In genomic region chr13:113602882-113603342, GRCm38 (mm10) we compare ENCODE assay signal across 8 mouse cellular contexts. TPM values are rescaled to one million over a fixed set of nuclear protein-coding genes. Genes with fewer than 3 reads are reported as not detected.
DNase-seq lines count a peak whose midpoint lies in the region; ATAC-seq and TF ChIP-seq lines count a peak whose summit lies in the region.

No protein-coding gene starts in this region.

- ATAC-seq in liver, embryonic 11.5 days (replicated peaks; ENCODE audit: low FRiP score) = peak; percentile 67

- peak overlapping the region; percentile 26 for H3K9ac ChIP-seq in liver, adult 2 months (ENCODE audit: low read depth, low read length)
- no peak overlapping the region for H3K9ac ChIP-seq in liver, embryonic 11.5 days (ENCODE audit: low read depth, low read length)

- 0 out of 2 replicates have a peak overlapping the region, but pooled peaks have one; percentile 6 for H3K27ac ChIP-seq in cerebellum, adult 2 months (ENCODE audit: insufficient read depth, low read length)
- H3K27ac ChIP-seq in liver, adult 2 months (replicated peaks; ENCODE audit: insufficient read depth, low read depth, low read length) = peak overlapping the region; percentile 94
- peak overlapping the region; percentile 38; the same call in 1 of the 2 replicates for H3K27ac ChIP-seq in liver, embryonic 11.5 days (ENCODE audit: low read depth, low read length)

- 53% methylated on average over 17 of the region's 17 CpGs for WGBS in cerebellum, adult 2 months
- 21% methylated on average over 17 of the region's 17 CpGs for WGBS in liver, adult 2 months
- 75% methylated on average over 17 of the region's 17 CpGs for WGBS in liver, embryonic 11.5 days

- no peak overlapping the region for H3K4me3 ChIP-seq in cerebellum, adult 2 months (replicated peaks; ENCODE audit: insufficient read depth, low read depth, low read length)
- H3K4me3 ChIP-seq in liver, adult 2 months (ENCODE audit: insufficient read depth, low read depth, low read length) = peak overlapping the region; percentile 3
- no peak overlapping the region for H3K4me3 ChIP-seq in liver, embryonic 11.5 days (ENCODE audit: low read depth, low read length)

- intact Hi-C loops in heart, postnatal 10 days (cut with DNase I) = no loop called here

- TF ChIP-seq POLR2A in cerebellum, adult 2 months (IDR thresholded peaks at IDR 0.05; ENCODE audit: borderline replicate concordance, insufficient read depth, low read length) = no peak
- no peak for TF ChIP-seq POLR2A in liver, adult 2 months (IDR thresholded peaks at IDR 0.05; ENCODE audit: extremely low read depth, insufficient read depth, low read length)

- H3K4me2 ChIP-seq in liver, embryonic 11.5 days = no peak overlapping the region; the same call in 1 of the 2 replicates

- H3K36me3 ChIP-seq in liver, adult 2 months (ENCODE audit: control insufficient read depth, insufficient read depth, low read length) = no peaks in the 10 kb centered on the region
- H3K36me3 ChIP-seq in liver, embryonic 11.5 days (ENCODE audit: control insufficient read depth, insufficient read depth, low read length) = peaks cover 8% of the 10 kb centered on the region; the same call in 1 of the 2 replicates

- peaks cover 59% of the 10 kb centered on the region for H3K79me2 ChIP-seq in liver, adult 2 months (ENCODE audit: control insufficient read depth, insufficient read depth, low read length)

- no peak for TF ChIP-seq CTCF in cerebellum, adult 2 months (IDR thresholded peaks at IDR 0.05; ENCODE audit: borderline replicate concordance, insufficient read depth, low read depth, low read length)
- no peak for TF ChIP-seq CTCF in liver, adult 2 months (IDR thresholded peaks at IDR 0.05; ENCODE audit: low read depth, low read length)

- H3K4me1 ChIP-seq in cerebellum, adult 2 months (ENCODE audit: control insufficient read depth, insufficient read depth, low read length) = peaks cover 38% of the 10 kb centered on the region
- peaks cover 59% of the 10 kb centered on the region for H3K4me1 ChIP-seq in liver, adult 2 months (ENCODE audit: control insufficient read depth, insufficient read depth, low read length)
- peaks cover 17% of the 10 kb centered on the region for H3K4me1 ChIP-seq in liver, embryonic 11.5 days (replicated peaks; ENCODE audit: control insufficient read depth, insufficient read depth, low read length)

- no peaks in the 10 kb centered on the region for H3K27me3 ChIP-seq in cerebellum, adult 2 months (ENCODE audit: control insufficient read depth, insufficient read depth, low read length)
- H3K27me3 ChIP-seq in liver, adult 2 months (ENCODE audit: control insufficient read depth, insufficient read depth, low read length) = no peaks in the 10 kb centered on the region
- no peaks in the 10 kb centered on the region for H3K27me3 ChIP-seq in liver, embryonic 11.5 days (replicated peaks; ENCODE audit: control insufficient read depth, insufficient read depth, low read length)

- no peaks in the 10 kb centered on the region for H3K9me3 ChIP-seq in liver, embryonic 11.5 days (ENCODE audit: control insufficient read depth, low read length)

- DNase-seq in cerebellum, adult 2 months = peak; percentile 45 to 49
- DNase-seq in cerebellum, adult 18-20 months = no peak
- DNase-seq in liver, adult 2 months (ENCODE audit: extremely low read depth, low read depth, low spot score) = peak; percentile 91
- DNase-seq in liver = no peak
- DNase-seq in heart, postnatal 10 days = peak; percentile 75 to 79
- no peak for DNase-seq in liver, embryonic 11.5 days (ENCODE audit: low spot score)
- DNase-seq in adrenal gland, postnatal 14 days = no peak
- DNase-seq in adrenal gland, adult 2 months = no peak

RNA-seq across cellular contexts. Expression of gene Snx18, which starts 15.5 kb away (rescaled TPM):
- 16.4 and 17.0 TPM in 2 replicates for polyA plus RNA-seq in cerebellum, adult 2 months (2012; rRNA removed)
- 15.4 and 18.1 TPM in 2 replicates for total RNA-seq in liver, adult 2 months (2014; rRNA removed)
- polyA plus RNA-seq in liver, adult 2 months (2012; rRNA removed) = 7.2 and 7.5 TPM in 2 replicates
- total RNA-seq in heart, postnatal 10 days (2021) = 10 to 100 TPM; 32.7 to 33.7 TPM
- polyA plus RNA-seq in liver, embryonic 11.5 days (2014; fragmentation: Nextera tagmentation; extraction: Ambion mirVana) = 14.9 and 16.0 TPM in 2 replicates
- total RNA-seq in adrenal gland, postnatal 14 days (2021) = 22.6 and 27.6 TPM in 2 replicates
- 10 to 100 TPM; 21.5 to 23.2 TPM for total RNA-seq in adrenal gland, adult 2 months (2021)
- 19.5 and 23.3 TPM in 2 replicates for polyA plus RNA-seq in adrenal gland, adult 2 months (2012; rRNA removed)

Comparison
In these comparisons a context has a peak if more than half of its experiments do, and no peak if none do; other contexts are left out.
1. DNase-seq: peak in cerebellum, adult 2 months (2 of 2), liver, adult 2 months (single experiment) and heart, postnatal 10 days (2 of 2); none in cerebellum, adult 18-20 months (0 of 2), liver (single experiment), liver, embryonic 11.5 days (single experiment), adrenal gland, postnatal 14 days (single experiment) and adrenal gland, adult 2 months (single experiment).
2. H3K27ac ChIP-seq: peak in every context shown above with its lines; median percentile 94 in liver, adult 2 months; 38 in liver, embryonic 11.5 days; 6 in cerebellum, adult 2 months.